Mouse (Mus musculus) limb, embryonic 14.5 days (tissue): ENCODE measurements around the gene Lrrc17. TPM values are rescaled to one million over a fixed set of nuclear protein-coding genes. Genes with fewer than 3 reads are reported as not detected.

ENCODE experiments used
- ATAC-seq: fragments of 200-750 bp; cut with Nextera tagmentation; 2 replicates; pipeline ENCODE4 v1.8.0; 2017; ENCODE audit warnings: low read depth, moderate number of reproducible peaks, moderate TSS enrichment; ENCODE audit not compliant: low FRiP score
- DNase-seq: peaks from one replicate; pipeline ENCODE4 v3.0.0-alpha.2; 2015; ENCODE audit warnings: low spot score
- H3K27ac ChIP-seq: fragments of 300-500 bp; sonication (generic); replicated peaks from 2 replicates; pipeline ENCODE4 v1.5.1; 2014; ENCODE audit warnings: low read depth, mild to moderate bottlenecking, low read length, moderate library complexity, mixed read lengths
- H3K27me3 ChIP-seq: fragments of 300-500 bp; sonication (generic); 2 replicates; pipeline ENCODE4 v1.6.1; 2014; ENCODE audit warnings: low read length, mixed read lengths; ENCODE audit not compliant: control insufficient read depth, insufficient read depth
- H3K36me3 ChIP-seq: fragments of 300-500 bp; sonication (generic); 2 replicates; pipeline ENCODE4 v1.6.1; 2014; ENCODE audit warnings: mild to moderate bottlenecking, low read length, moderate library complexity, mixed read lengths; ENCODE audit not compliant: control insufficient read depth, insufficient read depth
- H3K4me1 ChIP-seq: fragments of 300-500 bp; sonication (generic); 2 replicates; pipeline ENCODE4 v1.6.1; 2014; ENCODE audit warnings: antibody characterized with exemption, low read length, mixed read lengths; ENCODE audit not compliant: control insufficient read depth, insufficient read depth
- H3K4me2 ChIP-seq: fragments of 300-500 bp; sonication (generic); replicated peaks from 2 replicates; pipeline ENCODE4 v1.6.1; 2014; ENCODE audit warnings: low read depth, mild to moderate bottlenecking, low read length, moderate library complexity; ENCODE audit not compliant: severe bottlenecking
- H3K4me3 ChIP-seq: fragments of 300-500 bp; sonication (generic); replicated peaks from 2 replicates; pipeline ENCODE4 v1.5.1; 2014; ENCODE audit warnings: low read length
- H3K9ac ChIP-seq: fragments of 300-500 bp; sonication (generic); 2 replicates; pipeline ENCODE4 v1.6.1; 2014; ENCODE audit warnings: mild to moderate bottlenecking, low read depth, low read length, moderate library complexity; ENCODE audit not compliant: severe bottlenecking
- H3K9me3 ChIP-seq: fragments of 300-500 bp; sonication (generic); 2 replicates; pipeline ENCODE4 v1.6.1; 2016; ENCODE audit warnings: low read length; ENCODE audit not compliant: control insufficient read depth
- POLR2A ChIP-seq: fragments of 200-500 bp; IDR thresholded peaks from 2 replicates; pipeline ENCODE4 v1.8.0; 2012; ENCODE audit warnings: inconsistent platforms, mild to moderate bottlenecking, moderate library complexity, borderline replicate concordance; ENCODE audit not compliant: insufficient read depth, insufficient read length; ENCODE audit errors: extremely low read depth
- WGBS: fragments of 180-500 bp; shearing (Covaris S2); extraction: QIAGEN DNeasy Blood & Tissue Kit; methylation state at CpG from one replicate; pipeline ENCODE4 v1.1.7; 2014; 5-methylcytosine and 5-hydroxymethylcytosine counted together
- polyA plus RNA-seq, 2 experiments: library from polyadenylated mRNA; depleted of rRNA in 1 of 2; stranded (reverse) in 1 of 2; unstranded in 1 of 2; fragments of >200 nt; fragmentation: Nextera tagmentation in 1 of 2; extraction: Ambion mirVana in 1 of 2; gene quantifications; 2 replicates each; pipeline versions ENCODE4 v1.2.1 to v1.2.3; 2012 to 2014

The Lrrc17 gene
- polyA plus RNA-seq (2012; rRNA removed), result 87.7 and 102 TPM in 2 replicates
- polyA plus RNA-seq (2014; fragmentation: Nextera tagmentation; extraction: Ambion mirVana), result 109 and 116 TPM in 2 replicates

GRCm38 (mm10) chr5:21543409-21544201 lies at the start of gene Lrrc17:
Gene Lrrc17, plus strand, starts transcription at chr5:21543559.
- TF ChIP-seq POLR2A, result peak; percentile 92; the same call in 1 of the 2 replicates
- Histone ChIP-seq H3K4me1 (peaks cover 30% of the 10 kb centered on the region), H3K27me3 (no peaks in the 10 kb centered on the region), H3K4me3 (peak within 1 kb of the TSS; percentile 46), H3K4me2 (peak within 1 kb of the TSS; percentile 55), H3K9ac (peak within 1 kb of the TSS; percentile 63), H3K27ac (peak within 1 kb of the TSS; percentile 92), H3K36me3 (0 out of 2 replicates have a peak, but pooled peaks cover 9% of the 10 kb centered on the region), H3K9me3 (no peaks in the 10 kb centered on the region)
- DNase-seq (peak; percentile 92), ATAC-seq (peak; percentile 94)
- 10% methylated on average over 17 of the region's 17 CpGs for WGBS

GRCm38 (mm10) chr5:21494781-21495180 lies 48.6 kb upstream of the Lrrc17 start:
- TF ChIP-seq POLR2A, result no peak
- Histone ChIP-seq H3K27ac (no peak overlapping the region), H3K4me1 (peaks cover 25% of the 10 kb centered on the region), H3K9ac (no peak overlapping the region), H3K9me3 (no peaks in the 10 kb centered on the region), H3K27me3 (no peaks in the 10 kb centered on the region), H3K4me3 (no peak overlapping the region), H3K4me2 (no peak overlapping the region), H3K36me3 (no peaks in the 10 kb centered on the region)
- WGBS, result 58% methylated on average over 3 of the region's 3 CpGs
- ATAC-seq (no peak), DNase-seq (no peak)

GRCm38 (mm10) chr5:21496321-21496720 lies 47.0 kb upstream of the Lrrc17 start:
- no peak overlapping the region for H3K4me3 ChIP-seq
- H3K4me1 ChIP-seq, result peaks cover 24% of the 10 kb centered on the region
- 21% methylated on average over 6 of the region's 6 CpGs for WGBS
- no peaks in the 10 kb centered on the region for H3K9me3 ChIP-seq
- H3K4me2 ChIP-seq, result no peak overlapping the region
- DNase-seq (peak; percentile 81), ATAC-seq (peak; percentile 71)
- no peak overlapping the region for H3K9ac ChIP-seq
- H3K27me3 ChIP-seq, result no peaks in the 10 kb centered on the region
- no peaks in the 10 kb centered on the region for H3K36me3 ChIP-seq
- peak overlapping the region; percentile 14 for H3K27ac ChIP-seq
- no peak for TF ChIP-seq POLR2A

GRCm38 (mm10) chr5:21496881-21497280 lies 46.5 kb upstream of the Lrrc17 start:
- Histone ChIP-seq H3K27me3 (no peaks in the 10 kb centered on the region), H3K4me1 (peaks cover 29% of the 10 kb centered on the region), H3K9me3 (no peaks in the 10 kb centered on the region), H3K9ac (no peak overlapping the region), H3K4me2 (no peak overlapping the region), H3K27ac (peak overlapping the region; percentile 14; the same call in 1 of the 2 replicates), H3K36me3 (no peaks in the 10 kb centered on the region), H3K4me3 (no peak overlapping the region)
- ATAC-seq, result no peak
- TF ChIP-seq POLR2A, result no peak
- WGBS, result 26% methylated on average over 3 of the region's 3 CpGs
- no peak for DNase-seq

GRCm38 (mm10) chr5:21498490-21498889 lies 44.9 kb upstream of the Lrrc17 start:
- no peak overlapping the region for H3K9ac ChIP-seq
- 85% methylated on average over 2 of the region's 2 CpGs for WGBS
- TF ChIP-seq POLR2A, result no peak
- no peaks in the 10 kb centered on the region for H3K36me3 ChIP-seq
- ATAC-seq, result no peak
- no peak overlapping the region for H3K27ac ChIP-seq
- DNase-seq, result no peak
- H3K27me3 ChIP-seq, result no peaks in the 10 kb centered on the region
- no peaks in the 10 kb centered on the region for H3K9me3 ChIP-seq
- no peak overlapping the region for H3K4me2 ChIP-seq
- no peak overlapping the region for H3K4me3 ChIP-seq
- peaks cover 24% of the 10 kb centered on the region for H3K4me1 ChIP-seq
